Mouse (Mus musculus) frontal cortex, adult (tissue): Measurements from ENCODE around the gene Hhex.

Source experiments
- ATAC-seq: cut with Nextera tagmentation; 2 replicates; pipeline ENCODE4 v1.9.2; 2017; ENCODE audit warnings: mild to moderate bottlenecking, moderate library complexity, mixed read lengths; ENCODE audit not compliant: low TSS enrichment

The Hhex gene

GRCm38 (mm10) chr19:37449246-37449645 lies 14.6 kb downstream of the Hhex start:
- ATAC-seq, result no peak

DNA sequence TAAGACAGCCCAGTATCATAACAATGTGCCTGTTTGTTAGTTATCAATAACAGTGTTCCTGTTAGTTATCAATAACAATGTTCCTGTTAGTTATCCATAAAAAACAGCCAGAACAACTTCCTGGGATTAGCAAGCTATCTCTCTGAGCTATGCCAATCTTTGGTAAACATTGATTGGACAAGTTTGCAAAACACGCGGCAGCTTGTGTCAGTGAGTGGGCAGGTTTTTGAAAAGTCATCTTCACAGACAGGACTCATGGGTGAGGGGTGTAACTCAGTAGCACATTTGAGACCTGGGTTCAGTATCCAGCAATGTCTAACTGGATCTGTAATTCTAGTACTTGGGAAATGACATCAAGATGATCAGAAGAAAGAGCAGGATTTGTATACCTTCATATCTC lies 20.9 kb downstream of the Hhex start:
- ATAC-seq, result no peak

DNA sequence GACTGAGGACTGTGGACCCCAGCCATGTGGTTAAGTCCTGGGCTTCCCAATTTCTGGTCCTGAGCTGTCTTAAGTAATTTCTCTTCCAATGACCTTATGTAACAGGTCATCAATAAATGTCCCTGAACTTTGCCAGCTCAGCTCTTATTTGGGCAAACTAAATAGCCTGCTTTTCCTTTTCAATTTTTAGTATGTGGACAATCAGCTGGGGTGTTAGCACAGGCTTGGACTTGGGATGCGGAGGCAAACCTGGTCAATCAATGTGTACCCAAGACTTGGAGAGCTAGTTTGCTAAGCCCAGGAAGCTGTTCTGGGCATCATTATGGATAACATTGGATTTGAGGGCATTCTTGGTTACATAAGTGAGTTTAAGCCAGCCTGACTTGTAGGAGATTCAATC lies 21.4 kb downstream of the Hhex start:
- ATAC-seq, result no peak

- ATAC-seq, result no peak
Observed at GRCm38 (mm10) chr19:37458013-37458412, 23.4 kb downstream of the Hhex start.

DNA sequence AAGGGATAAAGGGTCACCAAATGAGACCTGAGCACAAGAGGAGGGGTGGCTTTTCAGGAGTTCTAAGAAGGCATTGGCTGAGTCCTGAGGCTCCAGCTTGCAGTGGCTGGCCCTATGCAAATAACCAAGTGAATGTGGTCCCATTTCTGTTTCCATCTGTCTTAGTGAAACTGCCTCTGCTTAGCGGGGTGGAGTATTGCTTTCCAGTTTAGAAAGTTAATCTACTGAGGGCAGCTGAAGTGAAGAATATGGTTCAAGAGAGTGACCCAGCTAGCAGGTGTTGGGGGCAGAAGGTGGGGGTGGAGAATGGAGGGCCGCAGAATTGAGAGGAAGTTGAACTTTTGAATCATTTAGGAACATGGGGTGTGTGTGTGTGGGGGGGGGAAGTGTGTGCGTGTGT lies 31.8 kb downstream of the Hhex start:
- ATAC-seq, result no peak

GRCm38 (mm10) chr19:37466978-37467377 lies 32.4 kb downstream of the Hhex start:
- ATAC-seq, result no peak

GRCm38 (mm10) chr19:37468841-37469566 lies 34.4 kb downstream of the Hhex start:
- no peak for ATAC-seq

- ATAC-seq, result no peak
Observed at GRCm38 (mm10) chr19:37471680-37472079, 37.1 kb downstream of the Hhex start.

GRCm38 (mm10) chr19:37472589-37472988 lies 38.0 kb downstream of the Hhex start:
- ATAC-seq, result no peak

- no peak for ATAC-seq
Observed at GRCm38 (mm10) chr19:37481704-37482103, 47.1 kb downstream of the Hhex start.

DNA sequence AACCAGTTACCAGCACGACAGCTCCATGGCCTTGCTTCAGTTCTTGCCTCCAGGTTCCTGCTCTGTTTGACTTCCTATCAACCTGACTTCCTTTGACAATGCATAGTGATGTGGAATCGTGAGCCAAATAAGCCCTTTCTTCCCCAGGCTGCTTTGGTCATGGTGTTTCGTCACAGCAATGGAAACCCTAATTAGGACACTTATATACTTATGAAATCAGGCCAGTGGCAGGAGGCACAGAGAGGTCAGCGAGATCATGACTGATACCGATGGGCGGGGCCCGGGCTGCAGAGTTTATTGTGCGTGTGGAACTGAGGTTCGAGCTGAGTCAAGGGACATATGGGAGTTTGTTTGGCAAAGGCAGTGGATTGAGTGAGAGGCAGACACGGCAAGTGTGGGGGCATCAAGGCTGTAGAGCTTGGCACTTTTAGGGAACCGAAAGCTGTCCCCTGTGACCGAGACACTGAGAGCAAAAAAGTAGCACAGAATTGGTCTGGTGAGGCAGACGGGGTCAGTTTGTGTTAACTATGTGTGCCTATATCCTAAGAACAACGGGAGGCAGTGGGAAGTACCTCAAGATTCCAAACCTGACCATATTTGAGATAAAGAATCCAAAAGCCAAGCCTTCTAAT lies 48.1 kb downstream of the Hhex start:
- ATAC-seq, result no peak

GRCm38 (mm10) chr19:37484787-37485186 lies 50.2 kb downstream of the Hhex start:
- ATAC-seq, result no peak

- no peak for ATAC-seq
Observed at GRCm38 (mm10) chr19:37486801-37487200, 52.2 kb downstream of the Hhex start.

- ATAC-seq, result no peak
Observed at GRCm38 (mm10) chr19:37487811-37488475, 53.3 kb downstream of the Hhex start.

DNA sequence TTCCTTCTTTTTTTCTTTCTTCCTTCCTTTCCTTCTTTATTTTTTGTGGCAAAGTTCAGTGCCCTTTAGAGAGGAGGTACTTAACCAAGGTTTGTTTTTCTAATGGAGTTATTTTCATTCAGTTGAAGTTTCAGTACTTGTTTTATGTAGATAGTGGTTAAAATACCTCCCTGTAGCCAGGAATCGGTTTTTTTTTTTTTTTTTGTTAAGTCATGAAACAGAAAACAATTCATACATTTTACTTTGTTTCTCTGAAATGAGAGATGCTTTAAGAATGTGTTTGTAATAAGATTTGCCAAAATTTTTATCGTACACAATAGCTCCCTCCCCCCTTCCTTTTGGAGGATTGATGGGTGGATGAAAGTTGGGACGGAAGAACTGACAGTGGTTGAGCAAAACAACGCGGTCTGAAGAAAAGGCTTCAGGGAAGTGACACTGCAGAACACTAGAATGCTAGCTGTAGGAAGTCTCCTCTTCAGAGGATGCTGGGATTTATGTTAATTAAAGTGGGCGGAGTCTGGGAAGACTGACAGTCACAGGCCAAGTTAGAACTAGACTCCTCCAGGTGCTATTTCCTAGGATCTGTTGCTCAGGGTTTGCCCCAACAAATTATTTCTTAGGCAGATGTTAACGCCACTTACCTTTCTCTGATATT lies 54.1 kb downstream of the Hhex start:
- ATAC-seq, result no peak
